Mouse (Mus musculus) adrenal gland, adult 8-10 months (tissue): ENCODE data around the gene Doc2g. TPM values are rescaled to one million over a fixed set of nuclear protein-coding genes. Genes with fewer than 3 reads are reported as not detected.
A peak's percentile ranks its signal among the peaks of the same experiment; 100 is the strongest.

Experiments used
- DNase-seq: peaks from one replicate; pipeline ENCODE4 v3.0.0; 2022
- total RNA-seq, 4 experiments: library from RNA; stranded (reverse); gene quantifications; 2 replicates each; pipeline ENCODE4 v1.2.4; 2022

Gene Doc2g
- total RNA-seq, 4 experiments from 2014 or later, result 1.5 to 2.5 (median 1.7) TPM

- no peak for DNase-seq
Observed at GRCm38 (mm10) chr19:3991562-3991961, 11.6 kb upstream of the Doc2g start.

- DNase-seq, result no peak
Observed at GRCm38 (mm10) chr19:3991966-3992365, 11.1 kb upstream of the Doc2g start.

GRCm38 (mm10) chr19:3992416-3992815 is 10.7 kb upstream of the Doc2g start, which contains the start of gene Tbx10:
Gene Tbx10, plus strand, starts transcription at chr19:3992752.
- no peak for DNase-seq

GRCm38 (mm10) chr19:3994932-3995331 is 8.2 kb upstream of the Doc2g start:
- DNase-seq, result no peak

GRCm38 (mm10) chr19:3995505-3995904 is 7.6 kb upstream of the Doc2g start:
- no peak for DNase-seq

GRCm38 (mm10) chr19:3996106-3996505 is 7.0 kb upstream of the Doc2g start:
- DNase-seq, result no peak

GRCm38 (mm10) chr19:3996747-3997146 is 6.4 kb upstream of the Doc2g start:
- DNase-seq, result no peak

- DNase-seq, result no peak
Observed at GRCm38 (mm10) chr19:3997231-3997630, 5.9 kb upstream of the Doc2g start.

GRCm38 (mm10) chr19:3998335-3998734 is 4.8 kb upstream of the Doc2g start:
- no peak for DNase-seq

- DNase-seq, result no peak
Observed at GRCm38 (mm10) chr19:3999121-3999730, 3.9 kb upstream of the Doc2g start.

GRCm38 (mm10) chr19:4000119-4000900 is 2.8 kb upstream of the Doc2g start, which contains the start of the genes Nudt8 and Gm49405:
Gene Nudt8, plus strand, starts transcription at chr19:4000580.
Gene Gm49405, plus strand, starts transcription at chr19:4000626.
- DNase-seq, result peak; percentile 94

- no peak for DNase-seq
Observed at GRCm38 (mm10) chr19:4000949-4001525, 2.1 kb upstream of the Doc2g start.

- DNase-seq, result no peak
Observed at GRCm38 (mm10) chr19:4001752-4002151, 1.4 kb upstream of the Doc2g start.

GRCm38 (mm10) chr19:4003641-4004040 is 528 bp downstream of the Doc2g start:
- no peak for DNase-seq

GRCm38 (mm10) chr19:4004331-4004730 is 1.2 kb downstream of the Doc2g start:
- no peak for DNase-seq

GRCm38 (mm10) chr19:4005091-4005490 is 2.0 kb downstream of the Doc2g start:
- no peak for DNase-seq

GRCm38 (mm10) chr19:4005971-4006370 is 2.9 kb downstream of the Doc2g start:
- DNase-seq, result no peak

GRCm38 (mm10) chr19:4011086-4011485 is 8.0 kb downstream of the Doc2g start:
- no peak for DNase-seq

GRCm38 (mm10) chr19:4012432-4013022 is 9.4 kb downstream of the Doc2g start, which contains the start of gene Ndufv1:
Gene Ndufv1, minus strand, starts transcription at chr19:4012806.
- peak; percentile 99 for DNase-seq

GRCm38 (mm10) chr19:4013066-4013465 is 10.0 kb downstream of the Doc2g start:
- DNase-seq, result no peak

GRCm38 (mm10) chr19:4014802-4015201 is 11.7 kb downstream of the Doc2g start:
- DNase-seq, result no peak

GRCm38 (mm10) chr19:4015635-4016034 is 12.5 kb downstream of the Doc2g start:
- DNase-seq, result no peak
